Mouse (Mus musculus) thymus, adult 2 months (tissue): ENCODE measurements around the gene Glrx5.

Experiments used
- CTCF ChIP-seq: fragments of 200-500 bp; IDR thresholded peaks from 2 replicates; pipeline ENCODE4 v1.5.1; 2012; ENCODE audit warnings: mild to moderate bottlenecking, control low read depth, low read length, moderate library complexity, borderline replicate concordance; ENCODE audit not compliant: control insufficient read depth, poor library complexity, insufficient read depth; ENCODE audit errors: extremely low read depth
- POLR2A ChIP-seq: fragments of 200-500 bp; IDR thresholded peaks from 2 replicates; pipeline ENCODE4 v1.6.1; 2012; ENCODE audit warnings: mild to moderate bottlenecking, low read length, control low read depth, moderate library complexity; ENCODE audit not compliant: control insufficient read depth, poor library complexity, insufficient read depth; ENCODE audit errors: extremely low read depth

DNA sequence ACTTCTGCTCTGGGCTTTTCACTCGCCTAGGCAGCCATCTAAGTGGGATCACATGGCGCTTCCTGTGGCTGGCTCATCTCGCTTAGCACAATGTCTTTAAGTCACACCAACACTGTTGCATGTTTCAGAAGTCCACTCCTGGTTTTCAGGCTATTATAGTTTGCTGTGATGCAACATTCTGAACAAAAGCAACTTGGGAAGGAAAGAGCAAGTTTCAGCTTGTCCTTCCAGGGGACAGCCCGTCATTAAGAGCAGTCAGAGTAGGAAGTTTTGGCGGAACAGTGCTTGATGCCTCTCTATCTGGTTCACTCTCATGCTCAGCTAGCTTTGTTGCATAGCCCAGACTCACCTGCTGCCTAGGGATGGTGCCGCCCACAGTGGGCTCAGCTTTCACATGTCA lies 59.1 kb downstream of the Glrx5 start:
- TF ChIP-seq CTCF: no peak
- TF ChIP-seq POLR2A: no peak
